Mouse (Mus musculus) kidney, adult 2 months (tissue): Measurements from ENCODE around the gene Ube2e3. TPM values are rescaled to one million over a fixed set of nuclear protein-coding genes. Genes with fewer than 3 reads are reported as not detected.
A peak's percentile ranks its signal among the peaks of the same experiment; 100 is the strongest.

ENCODE experiments used
- DNase-seq: peaks from one replicate; pipeline ENCODE4 v3.0.0; 2021
- H3K27ac ChIP-seq: fragments of 200-500 bp; 2 replicates; pipeline ENCODE4 v1.5.1; 2012; ENCODE audit warnings: low read depth, low read length, control low read depth, inconsistent platforms; ENCODE audit not compliant: insufficient read depth
- H3K27me3 ChIP-seq: fragments of 200-500 bp; replicated peaks from 2 replicates; pipeline ENCODE4 v1.6.1; 2012; ENCODE audit warnings: mild to moderate bottlenecking, moderate library complexity, low read length, inconsistent platforms; ENCODE audit not compliant: control insufficient read depth, insufficient read depth
- H3K36me3 ChIP-seq: fragments of 200-500 bp; 2 replicates; pipeline ENCODE4 v1.6.1; 2012; ENCODE audit warnings: mild to moderate bottlenecking, moderate library complexity, low read length, inconsistent platforms; ENCODE audit not compliant: control insufficient read depth, insufficient read depth
- H3K4me1 ChIP-seq: fragments of 200-500 bp; 2 replicates; pipeline ENCODE4 v1.6.1; 2011; ENCODE audit warnings: low read length; ENCODE audit not compliant: control insufficient read depth, insufficient read depth
- H3K4me3 ChIP-seq: fragments of 200-500 bp; 2 replicates; pipeline ENCODE4 v1.5.1; 2011; ENCODE audit warnings: mild to moderate bottlenecking, low read depth, low read length, control low read depth; ENCODE audit not compliant: insufficient read depth
- CTCF ChIP-seq: fragments of 200-500 bp; conservative IDR thresholded peaks from 2 replicates; pipeline ENCODE4 v1.5.1; 2011; ENCODE audit warnings: low read depth, mild to moderate bottlenecking, control low read depth, low read length, moderate library complexity, mixed read lengths; ENCODE audit not compliant: insufficient read depth, insufficient read length
- POLR2A ChIP-seq: fragments of 200-500 bp; IDR thresholded peaks from one replicate; pipeline ENCODE4 v1.6.1; 2011; ENCODE audit warnings: low read depth, low read length, control low read depth
- WGBS: fragments of 180-500 bp; shearing (Covaris S2); methylation state at CpG from one replicate; pipeline ENCODE4 v1.1.7; 2018; 5-methylcytosine and 5-hydroxymethylcytosine counted together
- polyA plus RNA-seq: library from polyadenylated mRNA; depleted of rRNA; stranded (reverse); fragments of >200 nt; gene quantifications from 2 replicates; pipeline ENCODE4 v1.2.3, GENCODE M21; 2012; rRNA removed

The Ube2e3 gene
- 25.2 and 25.4 TPM in 2 replicates for polyA plus RNA-seq

DNA sequence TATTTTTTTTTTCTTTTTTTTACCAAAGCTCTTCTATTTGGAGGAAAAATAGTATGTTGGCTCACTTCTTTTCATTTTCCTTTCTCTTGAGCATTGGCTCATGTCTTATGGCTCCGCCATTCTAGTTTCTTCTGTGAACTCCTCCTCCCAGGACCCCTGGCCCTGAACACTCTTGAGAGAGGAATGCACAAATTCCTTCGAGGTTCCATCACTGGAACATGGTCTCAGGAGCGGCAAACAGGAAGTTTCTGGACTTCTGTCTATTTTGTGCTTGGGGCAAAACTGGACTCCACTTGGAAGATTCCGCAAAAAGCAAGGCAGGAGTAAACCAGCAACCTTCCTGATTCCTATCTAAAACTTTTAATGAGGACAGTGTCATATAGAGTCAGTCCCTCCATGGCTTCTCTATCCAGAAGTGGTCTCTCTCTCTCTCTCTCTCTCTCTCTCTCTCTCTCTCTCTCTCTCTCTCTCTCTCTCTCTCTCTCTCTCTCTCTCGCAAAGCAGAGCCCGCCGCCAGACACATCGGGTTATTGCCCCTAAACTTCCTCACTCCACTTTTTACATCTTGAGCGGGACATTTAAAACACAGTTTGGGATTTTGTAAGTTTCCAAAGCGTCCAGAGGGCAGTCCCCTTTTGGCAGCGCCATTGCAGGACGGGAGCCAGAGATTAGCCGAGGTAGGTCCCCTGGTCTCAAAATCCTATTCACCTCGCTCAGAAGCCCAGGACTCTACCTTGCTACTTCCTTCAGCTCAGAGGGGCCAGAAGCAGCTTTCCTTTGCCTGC lies at the start of gene Ube2e3:
Ube2e3 (plus strand) TSS at position 399 of the 785 bp plus-strand sequence.
- TF ChIP-seq CTCF (no peak), POLR2A (no peak)

DNA sequence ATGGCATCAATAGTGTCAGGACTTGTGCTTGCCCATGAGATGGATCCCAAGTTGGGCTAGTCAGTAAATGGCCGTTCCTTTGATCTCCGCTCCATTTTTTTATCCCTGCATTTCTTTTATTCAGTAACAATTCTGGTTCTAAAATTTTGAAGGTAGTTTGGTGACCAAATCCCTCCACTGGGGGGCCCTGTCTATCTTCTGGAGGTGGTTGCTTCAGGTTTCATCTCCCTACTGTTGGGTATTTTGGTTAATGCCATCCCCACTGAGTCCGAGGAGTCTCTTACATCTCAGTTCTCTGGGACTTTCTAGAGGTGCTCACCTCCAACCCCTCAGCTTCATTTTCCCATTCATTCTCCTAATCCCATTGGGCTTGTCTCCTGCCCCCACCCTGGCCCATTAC lies 38.0 kb upstream of the Ube2e3 start:
- 98% methylated on average over 3 of the region's 3 CpGs for WGBS
- H3K36me3 ChIP-seq, result no peaks in the 10 kb centered on the region
- no peaks in the 10 kb centered on the region for H3K27me3 ChIP-seq
- no peak for DNase-seq
- TF ChIP-seq POLR2A, result no peak
- TF ChIP-seq CTCF, result no peak
- H3K4me3 ChIP-seq, result no peak overlapping the region
- H3K4me1 ChIP-seq, result no peaks in the 10 kb centered on the region
- no peak overlapping the region for H3K27ac ChIP-seq

More for the DNA sequence above, at the start of gene Ube2e3:
- Histone ChIP-seq H3K36me3 (no peaks in the 10 kb centered on the region), H3K4me1 (peaks cover 3% of the 10 kb centered on the region; the same call in 1 of the 2 replicates), H3K27me3 (no peaks in the 10 kb centered on the region), H3K27ac (peak within 1 kb of the TSS; percentile 74), H3K4me3 (peak within 1 kb of the TSS; percentile 92)
- peak; percentile 22 for DNase-seq
- WGBS, result 13% methylated on average over 14 of the region's 14 CpGs

DNA sequence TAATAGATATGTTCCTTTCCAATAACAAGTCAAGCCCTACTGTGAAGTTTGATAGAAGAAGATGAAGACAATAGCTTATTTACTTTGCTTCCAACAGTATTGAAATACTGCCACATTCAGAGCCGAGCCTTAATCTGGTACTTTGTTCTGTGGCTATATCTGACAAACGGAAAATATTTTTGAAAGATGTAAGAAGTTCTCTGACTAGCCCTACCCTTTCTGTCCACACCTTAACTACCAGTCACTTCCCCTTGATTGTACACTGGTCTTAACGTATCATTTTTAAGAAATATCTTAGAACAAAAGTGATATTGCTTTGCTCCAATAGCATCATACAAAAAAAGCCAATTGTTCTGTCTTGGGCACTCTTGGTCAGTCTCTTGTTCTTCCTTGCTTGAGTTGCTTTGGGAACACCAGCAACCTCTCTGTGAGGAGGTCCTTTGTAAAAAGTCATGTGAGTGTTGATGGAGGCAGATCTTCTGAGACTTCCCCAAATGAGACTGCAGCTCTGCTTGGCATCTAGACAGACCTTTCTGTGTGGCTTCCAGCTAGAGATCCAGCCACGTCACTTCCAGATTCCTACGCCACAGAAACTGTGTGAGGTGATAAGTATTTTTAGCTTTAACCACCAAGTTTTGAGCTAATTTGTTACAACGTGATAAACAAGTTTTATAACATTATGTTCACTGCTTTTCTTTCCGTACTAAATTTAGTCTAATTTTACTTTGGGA lies 26.3 kb upstream of the Ube2e3 start:
- no peaks in the 10 kb centered on the region for H3K4me1 ChIP-seq
- DNase-seq, result no peak
- 84% methylated on average over 7 of the region's 7 CpGs for WGBS
- TF ChIP-seq POLR2A (no peak), CTCF (no peak)
- no peaks in the 10 kb centered on the region for H3K27me3 ChIP-seq
- H3K27ac ChIP-seq, result no peak overlapping the region
- H3K4me3 ChIP-seq, result no peak overlapping the region
- no peaks in the 10 kb centered on the region for H3K36me3 ChIP-seq

DNA sequence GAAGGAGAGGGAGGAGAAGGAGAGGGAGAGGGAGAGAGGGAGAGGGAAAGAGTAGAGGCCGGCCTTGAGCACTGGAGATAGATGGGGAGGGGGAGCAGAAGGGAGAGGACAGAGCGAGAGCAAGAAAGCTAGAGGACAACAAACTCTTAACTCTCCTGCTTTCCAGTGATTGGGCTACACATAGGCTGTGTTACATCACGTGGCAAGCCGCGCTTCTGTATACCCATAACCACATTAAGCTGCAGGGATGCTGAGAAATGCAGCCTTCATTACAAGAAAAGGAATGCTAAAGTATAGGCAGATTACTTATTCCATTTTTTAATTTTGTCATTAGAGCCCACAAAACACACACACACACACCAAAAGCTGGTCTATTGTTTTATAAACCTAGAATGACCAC lies 23.6 kb upstream of the Ube2e3 start:
- TF ChIP-seq POLR2A (no peak), CTCF (no peak)
- no peak for DNase-seq
- Histone ChIP-seq H3K27ac (no peak overlapping the region), H3K4me1 (no peaks in the 10 kb centered on the region), H3K4me3 (no peak overlapping the region), H3K36me3 (no peaks in the 10 kb centered on the region), H3K27me3 (no peaks in the 10 kb centered on the region)
- 87% methylated on average over 5 of the region's 5 CpGs for WGBS

DNA sequence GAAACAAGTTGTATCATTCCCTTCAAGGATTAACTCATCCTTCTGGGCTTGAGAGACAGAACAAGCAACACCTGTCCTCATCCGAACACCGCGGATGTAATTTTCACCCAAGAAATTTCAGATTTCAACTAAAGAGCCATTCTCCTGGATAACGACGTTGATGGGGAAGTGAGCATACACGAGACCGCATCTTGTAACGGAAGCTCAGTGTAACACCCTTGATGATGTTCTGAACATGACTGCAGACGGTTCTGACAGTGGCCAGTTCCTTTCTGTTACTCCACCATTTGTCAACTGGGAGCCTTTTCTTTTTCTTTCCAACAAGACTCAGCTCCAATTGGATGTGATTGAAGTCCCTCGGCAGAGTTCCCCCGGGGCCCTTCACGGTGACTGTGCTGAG lies 22.6 kb upstream of the Ube2e3 start:
- no peak overlapping the region for H3K27ac ChIP-seq
- WGBS, result 90% methylated on average over 12 of the region's 12 CpGs
- TF ChIP-seq CTCF (no peak), POLR2A (no peak)

DNA sequence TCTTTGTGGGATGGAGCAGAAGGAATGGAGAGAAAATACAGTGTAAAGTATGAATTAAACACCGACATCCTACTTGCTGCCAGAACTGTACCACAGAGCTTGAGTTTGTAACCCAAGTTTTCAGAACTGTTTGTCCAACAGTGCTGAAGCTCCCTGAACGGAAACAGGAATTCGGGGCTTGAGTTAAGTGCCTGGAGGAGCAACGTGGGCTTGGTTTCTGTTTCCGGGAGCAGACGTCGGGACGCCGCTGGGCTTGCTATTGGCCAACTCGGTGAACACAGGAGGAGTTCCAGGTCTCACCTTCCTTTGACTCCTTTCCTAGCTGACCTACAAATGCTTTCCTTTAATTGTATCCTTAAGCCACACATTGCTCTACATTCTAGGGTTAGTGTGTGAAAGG lies 22.2 kb upstream of the Ube2e3 start:
- no peaks in the 10 kb centered on the region for H3K36me3 ChIP-seq
- H3K27me3 ChIP-seq, result no peaks in the 10 kb centered on the region
- no peak overlapping the region for H3K4me3 ChIP-seq
- WGBS, result 77% methylated on average over 10 of the region's 10 CpGs
- TF ChIP-seq POLR2A (no peak), CTCF (no peak)
- DNase-seq, result no peak
- no peaks in the 10 kb centered on the region for H3K4me1 ChIP-seq
- H3K27ac ChIP-seq, result no peak overlapping the region

More for the DNA sequence above, 22.6 kb upstream of the Ube2e3 start:
- DNase-seq, result no peak
- H3K4me1 ChIP-seq, result no peaks in the 10 kb centered on the region
- H3K27me3 ChIP-seq, result no peaks in the 10 kb centered on the region
- no peaks in the 10 kb centered on the region for H3K36me3 ChIP-seq
- no peak overlapping the region for H3K4me3 ChIP-seq

DNA sequence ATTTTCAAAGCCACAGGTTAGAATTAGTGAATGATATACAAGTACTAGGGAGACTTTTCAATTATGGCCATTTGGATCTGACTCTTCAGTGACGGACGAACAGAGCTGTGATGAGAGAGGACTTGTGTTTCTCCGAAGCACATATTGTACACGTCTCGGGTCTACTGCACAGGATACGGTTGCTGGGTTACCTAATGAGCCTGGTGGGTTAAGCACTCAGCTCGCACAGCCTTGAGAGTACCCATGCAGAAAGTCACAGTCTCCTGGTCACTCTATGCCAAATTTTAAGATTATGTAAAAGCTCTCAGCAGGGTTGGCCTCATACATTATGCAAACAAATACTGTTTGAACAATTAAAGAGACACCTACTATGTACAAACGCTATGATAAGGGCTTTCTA lies 13.6 kb upstream of the Ube2e3 start:
- TF ChIP-seq CTCF, result no peak
- TF ChIP-seq POLR2A, result no peak
- Histone ChIP-seq H3K4me3 (no peak overlapping the region), H3K36me3 (no peaks in the 10 kb centered on the region), H3K27ac (no peak overlapping the region), H3K4me1 (no peaks in the 10 kb centered on the region), H3K27me3 (no peaks in the 10 kb centered on the region; the same call in 1 of the 2 replicates)
- 44% methylated on average over 8 of the region's 8 CpGs for WGBS
- DNase-seq, result no peak
